Mouse (Mus musculus): ENCODE results near the gene Cecr2.

- TF ChIP-seq CTCF (IDR thresholded peaks at IDR 0.05; ENCODE audit: control insufficient read depth, insufficient read depth, low read length): no peak
- TF ChIP-seq POLR2A (IDR thresholded peaks at IDR 0.05; ENCODE audit: borderline replicate concordance, control insufficient read depth, low read depth, low read length): no peak
Measured at GRCm38 (mm10) chr6:120635391-120636028, 30.7 kb upstream of the Cecr2 start.
